Mouse (Mus musculus) hindlimb bud, embryonic 11.5 days (tissue): ENCODE results near the gene Gm13290.
"Not testable (repeated sequence)": the region's sequence is repeated elsewhere in the genome, so short reads cannot be mapped to it uniquely, and the experiment has no call there.

Experiments used
- DNase-seq: peaks from one replicate; pipeline ENCODE4 v3.0.0-alpha.2; 2012; ENCODE audit warnings: low read depth, low spot score; ENCODE audit errors: extremely low spot score

Gm13290 gene

GRCm38 (mm10) chr4:88773534-88773933, at the start of gene Gm13290:
Gm13290 (plus strand) TSS chr4:88773834.
- not testable (repeated sequence) for DNase-seq

DNA sequence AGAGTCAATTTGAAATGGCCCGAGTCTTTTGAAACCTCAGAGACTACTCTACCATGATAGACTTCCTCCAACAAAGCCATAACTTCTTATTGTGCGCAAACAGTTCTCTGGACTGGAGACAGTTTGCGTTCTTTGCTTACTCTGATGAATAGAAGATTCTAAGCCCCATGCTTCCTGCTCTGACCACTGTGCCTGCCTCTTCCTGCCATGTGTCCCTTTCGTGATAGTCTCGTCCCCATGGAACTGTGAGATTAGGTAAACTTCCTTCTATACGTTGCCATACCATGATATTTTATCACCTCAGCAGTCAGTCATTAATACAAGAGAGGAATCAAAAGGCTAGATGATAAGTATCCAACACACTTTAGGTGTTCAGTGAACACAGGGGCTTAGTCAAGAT, 46.9 kb upstream of the Gm13290 start:
- DNase-seq = no peak

DNA sequence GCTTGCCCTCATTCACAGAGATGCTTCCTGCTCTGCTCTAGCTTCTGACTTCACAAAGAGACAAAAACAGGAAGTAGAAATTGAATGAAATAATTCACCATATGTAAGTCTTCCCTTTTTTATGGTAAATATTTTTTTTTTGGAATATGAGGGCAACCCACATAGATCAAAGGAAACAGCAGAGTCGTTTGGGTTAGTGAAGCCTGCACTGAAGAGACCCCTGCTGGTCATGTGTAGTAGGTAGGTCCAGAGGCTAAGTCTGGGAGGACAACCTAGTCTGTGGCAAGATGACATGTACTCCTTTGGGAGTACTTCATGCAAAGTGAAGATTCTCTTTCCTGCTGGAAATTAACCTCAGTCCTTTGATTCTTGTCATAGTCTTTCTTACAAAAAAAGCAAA, 46.3 kb upstream of the Gm13290 start:
- no peak for DNase-seq

- no peak for DNase-seq
Measured at GRCm38 (mm10) chr4:88738480-88738879, 35.2 kb upstream of the Gm13290 start.

- DNase-seq = no peak
Measured at GRCm38 (mm10) chr4:88739036-88739435, 34.6 kb upstream of the Gm13290 start.

DNA sequence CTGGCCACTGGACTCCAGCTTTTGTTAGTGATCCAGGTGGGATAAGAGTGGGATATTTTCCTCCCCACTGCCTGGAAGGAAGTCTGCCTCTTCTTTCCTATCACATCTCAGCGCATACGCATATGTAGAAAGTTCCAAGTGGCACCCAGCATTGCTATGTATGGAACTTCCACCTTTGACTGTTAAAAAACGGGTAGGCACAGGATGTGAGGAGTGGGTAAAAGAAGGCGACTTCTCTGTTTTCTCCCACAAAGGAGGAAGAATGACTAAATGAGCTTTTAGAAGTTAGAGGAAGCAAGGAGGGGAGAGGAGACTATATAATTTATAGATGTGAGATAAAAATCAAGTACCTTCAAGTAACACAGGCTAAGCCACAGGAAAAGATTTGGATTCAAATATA, 32.2 kb upstream of the Gm13290 start:
- DNase-seq = no peak

GRCm38 (mm10) chr4:88742771-88743371, 30.8 kb upstream of the Gm13290 start:
- DNase-seq = no peak

DNA sequence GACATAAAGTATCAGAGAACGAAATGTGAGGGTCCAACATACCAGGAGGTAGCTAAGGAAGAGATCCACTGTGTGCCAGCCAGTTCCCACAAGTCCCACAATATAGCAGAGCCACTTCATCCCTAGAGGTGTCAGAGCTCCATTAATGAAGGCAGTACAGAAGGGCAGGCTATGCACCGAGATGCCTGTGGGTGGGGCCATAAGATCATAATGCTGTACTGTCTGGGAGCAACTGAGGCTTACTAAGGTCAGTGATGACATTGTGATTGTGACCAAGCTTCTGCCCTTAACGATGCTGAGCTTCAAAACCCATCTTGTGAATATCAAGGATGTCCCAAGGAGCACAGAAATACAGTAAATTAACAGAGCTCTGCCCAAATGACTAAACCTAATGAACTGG, 29.4 kb upstream of the Gm13290 start:
- DNase-seq = no peak

- DNase-seq = no peak
Measured at GRCm38 (mm10) chr4:88749926-88750325, 23.7 kb upstream of the Gm13290 start.

DNA sequence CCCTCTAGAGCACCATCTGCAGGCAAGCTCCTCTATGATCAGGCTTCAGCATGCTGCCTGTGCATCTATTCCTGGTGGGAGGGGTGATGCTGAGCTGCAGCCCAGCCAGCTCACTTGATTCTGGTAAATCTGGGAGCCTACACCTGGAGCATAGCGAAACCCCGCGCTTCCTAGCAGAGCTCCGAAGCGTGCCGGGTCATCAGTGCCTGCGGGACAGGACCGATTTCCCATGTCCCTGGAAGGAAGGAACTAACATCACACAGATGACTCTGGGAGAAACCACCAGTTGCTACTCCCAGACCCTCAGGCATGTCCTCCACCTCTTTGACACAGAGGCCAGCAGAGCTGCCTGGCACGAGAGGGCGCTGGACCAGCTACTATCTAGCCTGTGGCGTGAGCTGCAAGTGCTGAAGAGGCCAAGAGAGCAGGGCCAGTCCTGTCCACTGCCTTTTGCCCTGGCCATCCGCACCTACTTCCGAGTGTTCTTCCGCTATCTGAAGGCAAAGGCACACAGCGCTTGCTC, 18.8 kb upstream of the Gm13290 start, which contains the start of gene Gm13271:
Gene Gm13271, plus strand, starts transcription at position 51 of the 523 bp plus-strand sequence.
- DNase-seq = not testable (repeated sequence)

DNA sequence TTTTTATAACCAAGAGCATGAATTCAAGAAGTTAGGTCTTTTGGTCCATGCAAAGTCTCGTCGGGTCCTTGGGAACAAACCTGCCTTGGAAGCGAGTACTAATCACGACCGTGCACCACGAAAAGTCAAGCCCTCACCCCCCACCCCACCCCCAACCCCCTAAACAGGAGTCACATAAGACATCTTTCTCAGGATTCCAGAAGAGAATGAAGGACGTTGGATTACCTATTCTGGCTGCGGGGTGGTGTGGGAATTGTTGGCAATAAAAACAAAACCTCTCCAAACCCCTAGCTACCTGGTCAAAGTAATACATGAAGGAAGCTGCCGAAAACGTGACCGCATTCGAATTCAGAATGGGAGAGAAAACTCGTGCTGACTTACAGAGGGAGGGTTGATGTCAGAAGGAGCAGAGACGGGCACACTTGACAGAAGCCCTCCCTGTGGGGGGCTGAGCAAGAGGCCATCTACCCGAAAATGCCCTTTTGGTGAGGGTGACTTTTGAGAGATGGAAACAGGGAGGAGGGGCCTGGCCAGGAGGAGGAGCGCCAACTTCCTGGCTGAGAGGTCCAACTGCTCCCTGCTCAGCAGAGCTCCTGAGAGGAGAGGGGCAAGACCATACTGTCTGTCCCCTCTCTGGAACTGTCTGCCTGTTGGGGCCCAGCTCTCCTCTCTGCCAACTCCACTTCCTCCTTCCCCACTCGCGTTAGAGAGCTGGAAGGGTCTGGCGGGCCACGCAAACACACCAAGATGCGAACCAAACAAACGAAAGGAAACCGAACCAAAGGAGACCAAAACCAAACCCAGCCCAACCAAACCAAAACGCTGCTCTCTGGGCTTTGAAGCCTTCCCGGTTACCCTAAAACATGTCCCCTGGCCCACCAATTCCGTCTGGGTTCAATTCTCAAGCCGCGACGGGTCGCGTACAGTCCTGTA, 16.8 kb upstream of the Gm13290 start:
- not testable (repeated sequence) for DNase-seq

DNA sequence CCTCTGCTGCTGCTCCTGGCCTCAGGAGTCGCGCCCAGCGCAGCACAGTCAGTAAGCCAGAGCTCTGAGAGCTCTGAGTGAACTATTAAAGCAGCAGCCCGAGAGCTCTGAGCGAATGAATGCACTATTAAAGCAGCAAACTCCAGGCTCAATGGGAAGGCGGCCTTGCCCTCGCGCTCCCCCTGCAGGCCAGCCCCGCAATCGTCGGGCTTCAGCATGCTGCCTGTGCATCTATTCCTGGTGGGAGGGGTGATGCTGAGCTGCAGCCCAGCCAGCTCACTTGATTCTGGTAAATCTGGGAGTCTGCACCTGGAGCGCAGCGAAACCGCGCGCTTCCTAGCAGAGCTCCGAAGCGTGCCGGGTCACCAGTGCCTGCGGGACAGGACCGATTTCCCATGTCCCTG, 16.0 kb upstream of the Gm13290 start:
- DNase-seq = not testable (repeated sequence)

- not testable (repeated sequence) for DNase-seq
Measured at GRCm38 (mm10) chr4:88758751-88759150, 14.9 kb upstream of the Gm13290 start.

GRCm38 (mm10) chr4:88759610-88760268, 13.9 kb upstream of the Gm13290 start, which contains the start of gene Gm13283:
Gm13283 (plus strand) TSS chr4:88760119.
- DNase-seq = not testable (repeated sequence)

DNA sequence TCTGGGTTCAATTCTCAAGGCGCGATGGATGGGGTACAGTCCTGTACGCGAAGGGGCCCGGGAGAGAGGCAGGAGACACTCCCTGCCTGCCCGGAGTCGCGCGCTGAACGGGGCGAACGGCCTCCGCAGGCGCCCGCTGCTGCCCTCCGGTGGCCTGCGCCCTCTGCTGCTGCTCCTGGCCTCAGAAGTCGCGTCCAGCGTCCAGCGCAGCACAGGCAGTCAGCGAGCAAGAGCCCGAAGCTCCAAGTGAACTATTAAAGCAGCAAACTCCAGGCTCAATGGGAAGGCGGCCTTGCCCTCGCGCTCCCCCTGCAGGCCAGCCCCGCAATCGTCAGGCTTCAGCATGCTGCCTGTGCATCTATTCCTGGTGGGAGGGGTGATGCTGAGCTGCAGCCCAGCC, 13.2 kb upstream of the Gm13290 start:
- DNase-seq = not testable (repeated sequence)

DNA sequence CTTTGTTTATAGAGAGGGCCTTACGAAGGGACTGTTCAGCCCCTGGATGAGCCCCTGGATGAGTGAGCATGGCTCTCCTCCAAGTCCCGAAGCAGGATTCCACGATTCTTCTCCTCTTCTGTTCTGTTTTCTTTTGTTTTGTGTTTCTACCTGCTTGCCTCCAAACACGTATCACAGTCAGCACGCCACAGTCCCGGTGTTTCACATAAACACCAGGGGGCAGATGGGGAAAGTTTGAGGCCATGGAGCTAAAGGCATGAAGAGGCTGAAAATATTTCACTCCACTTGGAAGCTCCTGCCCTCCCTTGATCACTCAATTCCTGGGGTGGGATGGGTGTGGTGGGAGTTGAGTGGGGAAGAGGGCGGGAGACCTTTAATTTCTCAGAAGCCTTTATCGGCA, 11.9 kb upstream of the Gm13290 start:
- DNase-seq = not testable (repeated sequence)

- not testable (repeated sequence) for DNase-seq
Measured at GRCm38 (mm10) chr4:88762341-88762740, 11.3 kb upstream of the Gm13290 start.

- DNase-seq = not testable (repeated sequence)
Measured at GRCm38 (mm10) chr4:88763384-88764018, 10.1 kb upstream of the Gm13290 start.

DNA sequence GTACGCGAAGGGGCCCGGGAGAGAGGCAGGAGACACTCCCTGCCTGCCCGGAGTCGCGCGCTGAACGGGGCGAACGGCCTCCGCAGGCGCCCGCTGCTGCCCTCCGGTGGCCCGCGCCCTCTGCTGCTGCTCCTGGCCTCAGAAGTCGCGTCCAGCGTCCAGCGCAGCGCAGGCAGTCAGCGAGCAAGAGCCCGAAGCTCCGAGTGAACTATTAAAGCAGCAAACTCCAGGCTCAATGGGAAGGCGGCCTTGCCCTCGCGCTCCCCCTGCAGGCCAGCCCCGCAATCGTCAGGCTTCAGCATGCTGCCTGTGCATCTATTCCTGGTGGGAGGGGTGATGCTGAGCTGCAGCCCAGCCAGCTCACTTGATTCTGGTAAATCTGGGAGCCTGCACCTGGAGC, 3.0 kb downstream of the Gm13290 start, which contains the start of gene Gm13289:
Gene Gm13289, plus strand, starts transcription at position 301 of the 400 bp plus-strand sequence.
- not testable (repeated sequence) for DNase-seq

- DNase-seq = not testable (repeated sequence)
Measured at GRCm38 (mm10) chr4:88779550-88779949, 5.9 kb downstream of the Gm13290 start, which contains the start of gene Gm13272. Gm13272 (plus strand) TSS chr4:88779850.
